Mouse (Mus musculus) erythroblast, adult 5-6 weeks (primary cell): ENCODE measurements around the gene Trim44. TPM values are rescaled to one million over a fixed set of nuclear protein-coding genes. Genes with fewer than 3 reads are reported as not detected.

Experiments
- ATAC-seq: replicated peaks from 2 replicates; pipeline ENCODE4 v1.8.0; 2016; ENCODE audit warnings: moderate number of reproducible peaks, mild to moderate bottlenecking, moderate TSS enrichment, inconsistent platforms; ENCODE audit not compliant: poor library complexity, low FRiP score, severe bottlenecking
- total RNA-seq, 2 experiments: library from RNA; stranded (forward) in 1 of 2; stranded (reverse) in 1 of 2; fragments of 150-400 nt in 1 of 2; fragments of 200-764, 138-1000 nt in 1 of 2; gene quantifications; 2 replicates each; pipeline versions ENCODE4 v1.2.3 to v1.2.4; 2015 to 2017; ENCODE audit warnings: low replicate concordance in 2 of 2

Gene Trim44
- total RNA-seq (2015; ENCODE audit: low replicate concordance) (37.2 and 37.7 TPM in 2 replicates), total RNA-seq (2017; ENCODE audit: low replicate concordance) (42.0 and 69.7 TPM in 2 replicates)

- no peak for ATAC-seq
Measured at GRCm38 (mm10) chr2:102407363-102408184, at the start of gene Trim44. TSS of gene Trim44 (minus strand) at chr2:102407828.

GRCm38 (mm10) chr2:102455126-102455525 lies 47.5 kb upstream of the Trim44 start:
- ATAC-seq, result no peak

GRCm38 (mm10) chr2:102453447-102453846 lies 45.8 kb upstream of the Trim44 start:
- ATAC-seq, result 0 out of 2 replicates have a peak, but pooled peaks have one; percentile 56

DNA sequence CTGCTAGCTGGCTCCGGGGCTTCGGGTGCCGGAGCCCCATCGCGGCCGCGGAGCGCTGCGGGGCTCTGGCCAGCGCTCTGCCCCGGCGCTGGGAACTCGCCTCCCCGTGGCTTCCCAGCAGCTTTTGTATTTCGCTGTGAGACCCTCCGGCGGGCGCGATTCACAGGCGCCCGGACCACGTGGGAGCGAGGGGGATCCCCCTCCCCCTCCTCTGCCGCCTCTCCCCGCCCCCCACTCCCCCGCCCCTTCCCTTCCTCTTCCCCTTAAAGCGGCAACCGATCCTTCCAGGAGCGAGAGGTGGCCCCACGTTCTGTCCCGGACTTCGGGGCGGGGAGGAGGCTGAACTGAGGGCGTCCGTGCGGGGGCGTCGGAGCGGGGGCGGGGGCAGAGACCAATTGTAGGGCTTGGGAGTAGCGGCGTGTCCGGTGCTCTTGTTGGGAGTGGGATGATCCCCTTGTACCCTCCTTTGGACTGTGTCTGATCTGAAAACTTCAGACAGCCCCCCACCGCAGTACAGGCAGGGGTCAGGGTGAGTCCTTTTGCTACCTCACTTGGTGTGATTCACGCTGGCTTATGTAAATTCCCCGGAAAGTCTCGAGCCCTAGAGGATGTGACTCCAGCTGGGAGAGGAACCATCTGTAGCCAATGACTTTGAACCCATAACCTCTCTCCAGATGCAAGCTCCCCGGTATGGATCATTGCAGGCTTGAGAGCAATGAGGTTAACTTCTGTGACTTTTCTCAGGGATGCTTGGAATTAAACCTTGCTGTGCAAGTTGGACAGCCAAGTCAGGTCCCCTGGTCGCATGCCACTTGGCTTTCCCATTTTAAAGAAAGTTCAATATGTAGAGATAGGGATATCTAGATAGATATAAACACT lies 44.3 kb upstream of the Trim44 start, which contains the start of gene Fjx1:
TSS of gene Fjx1 (minus strand) at position 829 of the 879 bp plus-strand sequence.
- ATAC-seq, result no peak

- no peak for ATAC-seq
Measured at GRCm38 (mm10) chr2:102450761-102451670, 43.4 kb upstream of the Trim44 start.

- ATAC-seq, result no peak
Measured at GRCm38 (mm10) chr2:102450248-102450760, 42.7 kb upstream of the Trim44 start.

- no peak for ATAC-seq
Measured at GRCm38 (mm10) chr2:102449630-102450247, 42.1 kb upstream of the Trim44 start.

DNA sequence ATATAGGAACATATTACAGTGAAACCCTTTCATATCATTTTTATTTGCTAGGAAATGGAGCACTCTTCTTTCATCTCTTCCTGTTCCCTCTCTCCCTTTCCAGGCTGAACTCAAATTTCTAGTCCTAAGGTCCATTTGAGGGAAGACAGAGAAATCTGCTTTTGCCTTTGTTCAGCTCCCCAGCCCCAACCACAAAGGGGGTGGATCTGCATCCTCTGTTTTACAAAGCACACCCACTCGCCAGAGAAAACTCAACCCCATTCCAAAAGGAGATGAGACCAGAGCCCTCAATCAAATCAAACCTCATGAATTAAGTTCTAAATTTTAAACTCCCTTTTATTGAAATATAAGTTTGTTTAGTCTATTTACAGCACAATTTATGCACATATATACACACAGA lies 41.4 kb upstream of the Trim44 start:
- no peak for ATAC-seq

- no peak for ATAC-seq
Measured at GRCm38 (mm10) chr2:102447831-102448230, 40.2 kb upstream of the Trim44 start.

DNA sequence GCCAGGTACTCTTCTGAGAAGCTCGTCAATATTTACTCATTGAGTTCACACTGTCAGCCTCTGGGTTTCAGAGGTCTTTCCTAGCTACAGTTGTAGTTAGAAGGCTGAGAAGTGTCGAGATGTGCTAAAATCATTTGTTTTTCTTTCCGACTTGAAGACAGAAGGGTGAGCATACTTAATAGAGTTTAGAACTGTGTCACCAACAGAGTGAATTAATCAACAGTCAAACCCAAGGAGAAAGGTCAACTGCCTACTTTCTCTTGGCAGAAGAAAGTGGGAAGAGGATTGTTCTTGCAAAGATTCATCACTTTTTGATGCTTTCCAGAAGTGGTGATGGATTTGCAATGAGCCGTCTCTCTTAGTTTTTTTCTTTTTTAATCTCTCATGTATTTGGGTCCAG lies 39.2 kb upstream of the Trim44 start:
- ATAC-seq, result no peak

GRCm38 (mm10) chr2:102437357-102438030 lies 29.9 kb upstream of the Trim44 start:
- no peak for ATAC-seq

DNA sequence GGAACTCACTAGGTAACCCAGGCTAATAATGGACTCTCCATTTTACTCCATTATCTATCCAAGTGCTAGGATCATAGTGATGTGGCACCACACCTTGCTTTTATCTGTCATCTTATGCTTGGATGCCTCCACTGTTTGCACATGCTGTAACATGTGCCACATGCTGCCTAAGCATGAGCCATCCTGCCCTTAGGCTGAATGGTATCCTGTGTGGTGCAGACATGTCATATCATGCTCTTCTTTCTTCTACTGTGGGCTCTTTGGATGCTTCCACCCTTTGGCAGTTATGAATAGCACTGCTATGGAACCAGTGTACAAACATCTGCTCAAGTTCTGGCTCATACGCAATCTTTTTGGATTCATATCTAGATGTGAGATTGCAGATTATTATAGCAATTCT lies 26.3 kb upstream of the Trim44 start:
- no peak for ATAC-seq

DNA sequence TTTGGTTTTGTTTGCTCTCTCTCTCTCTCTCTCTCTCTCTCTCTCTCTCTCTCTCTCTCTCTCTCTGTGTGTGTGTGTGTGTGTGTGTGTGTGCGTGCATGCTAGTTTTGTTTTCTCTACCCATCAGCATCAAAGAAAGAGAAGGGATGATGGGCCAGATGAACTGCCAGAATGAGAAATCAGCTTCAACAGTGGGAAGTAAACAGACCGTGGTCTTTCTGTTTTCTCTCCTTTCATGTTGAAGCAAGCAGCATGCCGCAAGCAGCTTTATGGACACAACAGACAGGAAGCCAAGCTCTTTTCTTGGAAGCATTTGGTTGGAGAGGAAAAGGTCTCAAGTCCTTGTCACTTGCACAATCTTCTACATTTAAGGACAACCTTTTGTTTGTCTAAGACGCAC lies 23.5 kb upstream of the Trim44 start:
- no peak for ATAC-seq

- ATAC-seq, result no peak
Measured at GRCm38 (mm10) chr2:102427974-102428373, 20.3 kb upstream of the Trim44 start.

GRCm38 (mm10) chr2:102426434-102426833 lies 18.8 kb upstream of the Trim44 start:
- ATAC-seq, result no peak

DNA sequence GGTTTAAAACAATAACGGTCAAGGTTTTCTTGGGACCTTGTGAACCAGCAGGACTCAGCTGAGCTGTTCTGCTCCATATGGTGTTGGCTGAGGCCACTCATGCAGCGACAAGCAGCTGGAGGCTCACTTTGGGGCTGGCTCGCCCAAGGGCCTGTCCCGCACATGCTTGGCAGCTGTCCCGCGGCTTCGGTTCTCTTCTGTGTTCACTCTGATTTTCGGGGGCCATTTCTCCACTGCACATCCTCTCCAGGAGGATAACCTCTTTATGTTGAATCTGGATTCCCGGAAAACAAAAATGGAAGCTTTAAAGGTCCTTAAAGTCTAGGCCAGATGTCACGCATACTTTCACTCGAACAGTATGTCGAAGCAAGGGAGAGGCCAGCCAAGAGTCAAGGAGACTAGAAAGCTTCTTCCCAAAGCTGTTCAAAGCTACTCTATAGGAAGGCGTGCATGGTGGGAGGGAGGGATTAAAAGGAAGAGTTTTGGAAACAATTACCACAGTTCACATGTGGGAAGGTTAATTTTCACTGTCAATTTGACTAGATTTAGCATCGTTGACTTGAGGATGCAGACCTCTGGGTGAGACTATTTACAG lies 8.6 kb upstream of the Trim44 start:
- ATAC-seq, result no peak

- no peak for ATAC-seq
Measured at GRCm38 (mm10) chr2:102412738-102413137, 5.1 kb upstream of the Trim44 start.

DNA sequence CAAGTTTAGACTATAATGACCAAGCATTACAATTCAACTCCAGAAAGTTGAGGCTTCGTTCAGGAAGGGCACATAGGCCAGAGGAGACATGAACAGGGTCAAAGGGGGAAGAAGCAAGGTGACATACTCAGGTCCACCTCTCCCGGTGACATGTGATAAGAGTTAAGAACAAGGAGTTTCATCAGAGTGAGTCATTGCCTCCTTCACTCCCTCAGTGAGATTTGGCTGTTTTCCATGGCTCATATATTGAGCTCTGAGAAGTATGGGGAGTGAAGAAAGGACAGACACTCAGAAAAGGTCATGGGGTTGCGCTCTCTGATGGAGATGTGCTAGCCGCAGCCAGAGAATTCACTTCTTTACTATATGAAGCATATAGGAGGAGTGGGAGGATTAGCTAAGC lies 3.0 kb upstream of the Trim44 start:
- ATAC-seq, result no peak
